Mouse (Mus musculus) forebrain, embryonic 13.5 days (tissue): ENCODE results near the gene Arhgef2. TPM values are rescaled to one million over a fixed set of nuclear protein-coding genes. Genes with fewer than 3 reads are reported as not detected.
"Not testable (repeated sequence)": the region's sequence is repeated elsewhere in the genome, so short reads cannot be mapped to it uniquely, and the experiment has no call there.

Experiments used
- ATAC-seq: fragments of 200-750 bp; cut with Nextera tagmentation; 2 replicates; pipeline ENCODE4 v1.8.0; 2017
- H3K27ac ChIP-seq: fragments of 300-500 bp; sonication (generic); 2 replicates; pipeline ENCODE4 v1.5.1; 2015; ENCODE audit warnings: inconsistent platforms, mild to moderate bottlenecking, moderate library complexity
- H3K27me3 ChIP-seq: fragments of 300-500 bp; sonication (generic); 2 replicates; pipeline ENCODE4 v1.6.1; 2015; ENCODE audit warnings: mild to moderate bottlenecking, inconsistent platforms
- H3K36me3 ChIP-seq: fragments of 300-500 bp; sonication (generic); 2 replicates; pipeline ENCODE4 v1.6.1; 2015; ENCODE audit warnings: mild to moderate bottlenecking, inconsistent platforms; ENCODE audit not compliant: poor library complexity, severe bottlenecking
- H3K4me1 ChIP-seq: fragments of 300-500 bp; sonication (generic); 2 replicates; pipeline ENCODE4 v1.6.1; 2015; ENCODE audit warnings: inconsistent platforms
- H3K4me2 ChIP-seq: fragments of 300-500 bp; sonication (generic); 2 replicates; pipeline ENCODE4 v1.6.1; 2015; ENCODE audit warnings: inconsistent platforms, mild to moderate bottlenecking, moderate library complexity
- H3K4me3 ChIP-seq: fragments of 300-500 bp; sonication (generic); 2 replicates; pipeline ENCODE4 v1.5.1; 2015; ENCODE audit warnings: mild to moderate bottlenecking, inconsistent platforms
- H3K9ac ChIP-seq: fragments of 300-500 bp; sonication (generic); 2 replicates; pipeline ENCODE4 v1.6.1; 2015; ENCODE audit warnings: mild to moderate bottlenecking, inconsistent platforms
- H3K9me3 ChIP-seq: fragments of 300-500 bp; sonication (generic); replicated peaks from 2 replicates; pipeline ENCODE4 v1.6.1; 2016; ENCODE audit warnings: inconsistent platforms
- WGBS: fragments of 180-500 bp; shearing (Covaris S2); methylation state at CpG from one replicate; pipeline ENCODE4 v1.1.7; 2015; 5-methylcytosine and 5-hydroxymethylcytosine counted together
- polyA plus RNA-seq: library from polyadenylated mRNA; unstranded; fragments of >200 nt; fragmentation: Nextera tagmentation; extraction: Ambion mirVana; gene quantifications from 2 replicates; pipeline ENCODE4 v1.2.1, GENCODE M21; 2015

Arhgef2 gene
- polyA plus RNA-seq, 1 experiment from 2014 or later = 162 TPM

GRCm38 (mm10) chr3:88571856-88572255, 33.9 kb upstream of the Arhgef2 start:
- no peaks in the 10 kb centered on the region for H3K27me3 ChIP-seq
- no peak for ATAC-seq
- H3K9ac ChIP-seq = no peak overlapping the region
- no peak overlapping the region for H3K27ac ChIP-seq
- H3K4me3 ChIP-seq = no peak overlapping the region
- no peak overlapping the region for H3K4me2 ChIP-seq
- H3K9me3 ChIP-seq = no peaks in the 10 kb centered on the region
- H3K36me3 ChIP-seq = peaks cover 38% of the 10 kb centered on the region
- WGBS = 81% methylated on average over 1 of the region's 1 CpGs
- no peaks in the 10 kb centered on the region for H3K4me1 ChIP-seq

GRCm38 (mm10) chr3:88572835-88573234, 32.9 kb upstream of the Arhgef2 start:
- no peak overlapping the region for H3K4me3 ChIP-seq

DNA sequence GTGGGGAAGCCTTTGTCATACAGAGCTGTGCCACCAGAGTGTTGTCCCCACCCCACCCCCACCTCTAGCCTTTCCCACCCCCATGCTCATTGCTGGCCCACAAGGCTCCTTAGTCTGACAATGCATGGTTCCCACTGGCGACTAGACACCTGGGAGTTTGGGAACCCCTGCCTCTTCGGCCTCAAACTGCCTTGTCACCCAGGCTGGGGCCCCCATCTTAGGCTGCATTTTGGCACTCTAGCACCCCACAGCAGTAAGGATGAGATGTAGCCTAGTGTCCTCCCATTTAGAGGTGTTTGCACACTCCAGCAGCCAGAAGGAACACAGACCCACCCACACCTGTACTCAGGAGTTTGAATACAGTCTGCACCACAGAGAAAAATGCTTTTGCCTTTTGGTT, 32.0 kb upstream of the Arhgef2 start:
- Histone ChIP-seq H3K9ac (no peak overlapping the region), H3K4me3 (no peak overlapping the region), H3K27ac (no peak overlapping the region), H3K4me2 (no peak overlapping the region), H3K9me3 (no peaks in the 10 kb centered on the region), H3K4me1 (no peaks in the 10 kb centered on the region), H3K27me3 (no peaks in the 10 kb centered on the region), H3K36me3 (peaks cover 19% of the 10 kb centered on the region)
- WGBS = 77% methylated on average over 2 of the region's 2 CpGs
- ATAC-seq = no peak

More at GRCm38 (mm10) chr3:88572835-88573234, 32.9 kb upstream of the Arhgef2 start:
- H3K36me3 ChIP-seq = peaks cover 28% of the 10 kb centered on the region
- H3K27ac ChIP-seq = no peak overlapping the region
- no peak overlapping the region for H3K9ac ChIP-seq
- H3K27me3 ChIP-seq = no peaks in the 10 kb centered on the region
- no peaks in the 10 kb centered on the region for H3K4me1 ChIP-seq
- 83% methylated on average over 2 of the region's 2 CpGs for WGBS
- ATAC-seq = no peak
- H3K9me3 ChIP-seq = no peaks in the 10 kb centered on the region
- no peak overlapping the region for H3K4me2 ChIP-seq

- Histone ChIP-seq H3K36me3 (peaks cover 1% of the 10 kb centered on the region), H3K4me3 (no peak within 1 kb of the TSS), H3K27me3 (no peaks in the 10 kb centered on the region), H3K27ac (no peak within 1 kb of the TSS), H3K9me3 (no peaks in the 10 kb centered on the region), H3K9ac (no peak within 1 kb of the TSS), H3K4me1 (peaks cover 7% of the 10 kb centered on the region), H3K4me2 (no peak within 1 kb of the TSS)
- 91% methylated on average over 3 of the region's 3 CpGs for WGBS
- ATAC-seq = no peak
Observed at GRCm38 (mm10) chr3:88575540-88575939, 30.2 kb upstream of the Arhgef2 start, which contains the start of gene Ssr2. Ssr2 (plus strand) TSS chr3:88575876.

DNA sequence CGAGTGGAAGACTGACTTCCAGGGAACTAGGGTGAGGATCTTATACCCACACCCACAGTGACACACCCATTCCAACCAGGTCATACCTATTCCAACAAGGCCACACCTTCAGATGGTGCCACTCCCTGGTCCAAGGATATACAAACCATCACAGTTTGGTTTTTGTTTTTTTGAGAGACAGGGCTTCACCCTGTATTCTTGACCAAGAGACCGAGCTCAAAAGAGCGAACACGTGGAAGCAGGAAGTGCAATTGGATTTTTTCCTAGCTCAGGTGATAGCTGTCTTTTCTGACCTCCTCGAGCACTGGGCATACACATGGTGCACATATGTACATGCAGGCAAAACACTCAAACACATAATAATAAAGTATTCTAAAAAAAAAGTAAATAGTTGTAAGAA, 27.9 kb upstream of the Arhgef2 start:
- Histone ChIP-seq H3K4me1 (peaks cover 13% of the 10 kb centered on the region), H3K36me3 (peaks cover 22% of the 10 kb centered on the region)
- H3K9me3 ChIP-seq, H3K27ac ChIP-seq, ATAC-seq, H3K27me3 ChIP-seq, H3K4me2 ChIP-seq, H3K4me3 ChIP-seq, H3K9ac ChIP-seq: not testable (repeated sequence)
- WGBS = 86% methylated on average over 5 of the region's 5 CpGs

DNA sequence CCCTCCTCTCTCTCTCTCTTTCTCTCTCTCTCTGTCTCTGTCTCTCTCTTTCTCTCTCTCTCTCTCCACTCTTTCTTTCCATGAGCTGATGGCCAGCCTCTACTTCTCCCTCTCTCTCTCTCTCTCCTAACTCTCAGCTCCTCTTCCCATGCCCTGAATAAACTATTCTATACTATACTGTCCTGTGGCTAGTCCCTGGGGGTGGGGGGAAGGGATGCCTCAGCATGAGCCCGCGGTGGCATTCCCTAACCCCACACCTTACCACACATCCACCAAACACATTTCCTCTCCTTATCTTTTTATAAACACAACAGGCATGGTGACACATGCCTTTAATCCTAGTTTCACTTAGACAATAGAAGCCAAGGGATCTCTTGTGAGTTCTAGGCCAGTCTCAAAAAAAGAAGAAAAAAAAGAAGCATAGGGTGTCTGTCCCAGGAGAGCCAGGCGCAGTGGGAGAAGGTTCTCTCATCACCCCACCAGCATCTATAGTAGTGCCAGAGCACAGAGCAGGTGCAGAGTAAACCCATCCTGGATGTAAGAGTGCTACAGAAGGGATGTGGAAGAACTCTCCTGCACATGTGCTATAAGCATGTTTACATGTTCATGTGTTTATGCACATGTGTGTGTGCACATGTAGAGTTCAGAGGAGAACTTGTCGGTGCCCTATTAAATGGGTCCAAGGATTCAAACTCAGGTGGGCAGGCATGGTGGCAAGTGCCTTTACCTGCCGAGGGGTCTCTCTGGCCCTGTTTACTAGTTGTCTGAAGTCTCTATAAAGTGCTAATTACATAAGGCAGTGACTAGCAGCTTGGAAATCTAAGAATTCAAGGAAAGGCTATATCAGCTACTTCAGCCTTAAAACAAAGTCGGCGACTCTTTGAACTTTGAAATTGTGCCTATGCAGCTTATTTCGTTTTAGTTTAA, 27.0 kb upstream of the Arhgef2 start:
- Histone ChIP-seq H3K4me2 (peak overlapping the region; percentile 95), H3K27me3 (no peaks in the 10 kb centered on the region), H3K9me3 (no peaks in the 10 kb centered on the region), H3K36me3 (peaks cover 31% of the 10 kb centered on the region), H3K4me1 (peaks cover 13% of the 10 kb centered on the region), H3K9ac (peak overlapping the region; percentile 93), H3K27ac (no peak overlapping the region), H3K4me3 (peak overlapping the region; percentile 98)
- 56% methylated on average over 8 of the region's 8 CpGs for WGBS
- peak; percentile 28; the same call in 1 of the 2 replicates for ATAC-seq

DNA sequence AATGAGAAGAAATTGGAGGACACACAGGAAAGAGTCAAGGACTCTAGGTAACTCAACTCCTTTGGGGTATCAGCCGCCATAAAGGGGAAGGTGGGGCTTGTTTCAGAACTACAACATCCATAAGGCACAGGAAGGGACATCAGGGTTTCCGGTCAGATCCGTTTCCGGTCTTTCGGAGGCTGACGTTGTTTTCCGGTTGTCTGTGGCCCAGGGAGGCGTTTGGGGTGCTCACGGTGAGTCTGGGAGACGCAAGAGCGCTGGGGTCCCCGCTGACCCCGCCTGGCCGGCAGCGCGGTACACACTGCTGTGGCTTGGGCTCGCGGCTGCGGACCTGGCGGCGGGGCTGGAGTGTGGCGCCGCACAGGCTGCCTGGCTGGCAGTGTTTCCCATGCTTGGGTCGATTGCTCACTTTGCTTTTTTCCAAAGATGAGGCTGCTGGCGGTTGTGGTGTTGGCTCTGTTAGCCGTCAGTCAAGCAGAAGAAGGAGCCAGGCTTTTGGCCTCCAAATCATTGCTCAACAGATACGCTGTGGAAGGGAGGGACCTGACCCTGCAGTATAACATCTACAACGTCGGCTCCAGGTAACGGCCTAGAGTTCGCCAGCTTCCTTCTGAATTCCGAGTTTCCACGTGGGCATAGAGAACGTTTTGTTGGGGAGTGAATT, 26.2 kb upstream of the Arhgef2 start:
- H3K9ac ChIP-seq = peak overlapping the region; percentile 93
- peaks cover 13% of the 10 kb centered on the region for H3K4me1 ChIP-seq
- peak overlapping the region; percentile 98 for H3K4me3 ChIP-seq
- no peaks in the 10 kb centered on the region for H3K27me3 ChIP-seq
- H3K36me3 ChIP-seq = peaks cover 39% of the 10 kb centered on the region
- peak overlapping the region; percentile 66 for H3K27ac ChIP-seq
- no peaks in the 10 kb centered on the region for H3K9me3 ChIP-seq
- peak overlapping the region; percentile 95 for H3K4me2 ChIP-seq
- under 1% methylated on average over 34 of the region's 34 CpGs for WGBS
- ATAC-seq = peak; percentile 92

DNA sequence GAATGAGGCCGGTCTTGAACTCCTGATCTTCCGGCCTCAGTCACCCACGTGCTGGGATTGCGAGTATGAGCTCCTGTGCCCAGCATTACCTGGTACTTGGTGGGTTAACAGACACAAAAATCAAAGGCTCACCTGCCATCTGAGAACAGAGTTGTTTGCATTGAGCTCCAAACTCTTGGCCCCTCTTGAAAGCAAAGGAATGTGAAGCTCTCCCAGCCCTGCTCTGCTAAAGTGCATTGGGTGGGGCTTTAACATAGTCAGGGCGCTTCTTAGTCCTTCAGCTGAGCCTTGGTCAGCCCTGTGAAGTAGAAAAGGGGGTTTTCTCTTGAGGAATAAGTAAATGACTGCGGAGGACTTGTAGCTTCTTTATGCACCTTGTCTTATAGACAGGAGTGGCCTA, 20.0 kb upstream of the Arhgef2 start:
- H3K4me2 ChIP-seq = no peak overlapping the region

DNA sequence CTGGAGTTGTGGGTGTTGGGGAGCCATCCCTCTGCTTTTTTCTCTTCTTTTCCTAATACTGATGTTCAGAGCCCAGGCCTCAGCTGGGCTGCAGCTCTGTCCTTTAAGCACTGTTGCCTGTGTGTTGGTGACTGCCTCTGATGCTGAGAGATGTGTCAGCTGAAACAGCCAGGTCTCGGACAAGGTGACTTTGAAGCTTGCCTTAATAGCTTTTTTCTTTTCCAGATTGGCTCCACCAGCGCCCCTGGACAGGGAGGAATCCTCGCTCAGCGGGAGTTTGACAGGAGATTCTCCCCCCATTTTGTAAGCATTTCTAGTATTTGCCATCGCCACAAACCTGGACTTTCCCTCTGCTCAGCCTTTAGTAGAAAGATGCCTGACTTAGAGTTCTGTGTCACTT, 19.1 kb upstream of the Arhgef2 start:
- Histone ChIP-seq H3K4me2 (no peak overlapping the region), H3K27ac (no peak overlapping the region), H3K27me3 (no peaks in the 10 kb centered on the region), H3K9me3 (no peaks in the 10 kb centered on the region), H3K4me3 (no peak overlapping the region), H3K4me1 (0 out of 2 replicates have a peak, but pooled peaks cover 1% of the 10 kb centered on the region), H3K36me3 (peaks cover 69% of the 10 kb centered on the region), H3K9ac (no peak overlapping the region)
- WGBS = 92% methylated on average over 5 of the region's 5 CpGs
- ATAC-seq = no peak

More for the DNA sequence above, 20.0 kb upstream of the Arhgef2 start:
- Histone ChIP-seq H3K36me3 (peaks cover 77% of the 10 kb centered on the region), H3K4me3 (no peak overlapping the region), H3K9me3 (no peaks in the 10 kb centered on the region), H3K27ac (no peak overlapping the region), H3K9ac (no peak overlapping the region), H3K27me3 (no peaks in the 10 kb centered on the region), H3K4me1 (peaks cover 4% of the 10 kb centered on the region)
- 96% methylated on average over 6 of the region's 6 CpGs for WGBS
- ATAC-seq = no peak

- Histone ChIP-seq H3K27me3 (no peaks in the 10 kb centered on the region), H3K9me3 (no peaks in the 10 kb centered on the region), H3K9ac (no peak overlapping the region), H3K4me3 (no peak overlapping the region), H3K36me3 (peaks cover 39% of the 10 kb centered on the region), H3K4me2 (no peak overlapping the region), H3K4me1 (0 out of 2 replicates have a peak, but pooled peaks cover 8% of the 10 kb centered on the region), H3K27ac (no peak overlapping the region; the same call in 1 of the 2 replicates)
- no peak for ATAC-seq
- 21% methylated on average over 5 of the region's 5 CpGs for WGBS
Observed at GRCm38 (mm10) chr3:88590246-88590645, 15.5 kb upstream of the Arhgef2 start.

- H3K27ac ChIP-seq = no peak overlapping the region
Observed at GRCm38 (mm10) chr3:88591044-88591443, 14.7 kb upstream of the Arhgef2 start.

More at GRCm38 (mm10) chr3:88591044-88591443, 14.7 kb upstream of the Arhgef2 start:
- no peak for ATAC-seq
- H3K4me2 ChIP-seq = no peak overlapping the region
- 51% methylated on average over 3 of the region's 3 CpGs for WGBS
- H3K4me3 ChIP-seq = no peak overlapping the region
- H3K4me1 ChIP-seq = 0 out of 2 replicates have a peak, but pooled peaks cover 8% of the 10 kb centered on the region
- peaks cover 32% of the 10 kb centered on the region for H3K36me3 ChIP-seq
- H3K9me3 ChIP-seq = no peaks in the 10 kb centered on the region
- no peak overlapping the region for H3K9ac ChIP-seq
- H3K27me3 ChIP-seq = no peaks in the 10 kb centered on the region
